Mouse (Mus musculus): ENCODE results near the gene Lrch4. TPM values are rescaled to one million over a fixed set of nuclear protein-coding genes. Genes with fewer than 3 reads are reported as not detected.
A peak's percentile ranks its signal among the peaks of the same experiment; 100 is the strongest.

The Lrch4 gene
- polyA plus RNA-seq, 1 experiment from 2014 or later, result 36.4 TPM

DNA sequence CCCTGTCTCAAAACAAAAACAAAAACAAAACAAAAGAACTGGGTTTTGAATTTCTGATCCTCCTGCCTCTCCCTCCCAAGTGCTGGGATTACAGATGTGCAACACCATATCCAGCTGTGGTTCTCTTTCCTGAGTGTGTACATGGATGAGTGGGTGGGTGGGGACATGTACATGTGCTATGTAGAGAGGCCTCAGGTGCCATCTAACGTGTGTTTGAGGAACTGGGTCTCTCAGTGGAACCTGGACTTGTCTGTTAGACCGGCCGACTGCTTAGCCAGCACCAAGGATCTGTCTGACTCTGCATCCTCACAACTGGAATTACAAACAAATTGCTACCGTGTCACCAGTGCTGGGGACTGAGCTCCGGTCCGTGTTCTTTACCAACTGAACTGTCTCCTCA lies 31.3 kb upstream of the Lrch4 start:
- Histone ChIP-seq H3K4me3 (replicated peaks; ENCODE audit: low read length) (no peak overlapping the region), H3K27me3 (ENCODE audit: control insufficient read depth, insufficient read depth, low read length) (no peaks in the 10 kb centered on the region), H3K9me3 (replicated peaks; ENCODE audit: control insufficient read depth, low read length) (no peaks in the 10 kb centered on the region), H3K4me2 (ENCODE audit: low read depth, low read length) (no peak overlapping the region), H3K27ac (ENCODE audit: low read length) (no peak overlapping the region), H3K9ac (ENCODE audit: low read length) (no peak overlapping the region), H3K36me3 (ENCODE audit: control insufficient read depth, insufficient read depth, low read length) (no peaks in the 10 kb centered on the region), H3K4me1 (ENCODE audit: control insufficient read depth, insufficient read depth, low read length) (peaks cover 14% of the 10 kb centered on the region)
- ATAC-seq (ENCODE audit: insufficient read depth, low FRiP score), result no peak
- WGBS, result 86% methylated on average over 6 of the region's 6 CpGs

DNA sequence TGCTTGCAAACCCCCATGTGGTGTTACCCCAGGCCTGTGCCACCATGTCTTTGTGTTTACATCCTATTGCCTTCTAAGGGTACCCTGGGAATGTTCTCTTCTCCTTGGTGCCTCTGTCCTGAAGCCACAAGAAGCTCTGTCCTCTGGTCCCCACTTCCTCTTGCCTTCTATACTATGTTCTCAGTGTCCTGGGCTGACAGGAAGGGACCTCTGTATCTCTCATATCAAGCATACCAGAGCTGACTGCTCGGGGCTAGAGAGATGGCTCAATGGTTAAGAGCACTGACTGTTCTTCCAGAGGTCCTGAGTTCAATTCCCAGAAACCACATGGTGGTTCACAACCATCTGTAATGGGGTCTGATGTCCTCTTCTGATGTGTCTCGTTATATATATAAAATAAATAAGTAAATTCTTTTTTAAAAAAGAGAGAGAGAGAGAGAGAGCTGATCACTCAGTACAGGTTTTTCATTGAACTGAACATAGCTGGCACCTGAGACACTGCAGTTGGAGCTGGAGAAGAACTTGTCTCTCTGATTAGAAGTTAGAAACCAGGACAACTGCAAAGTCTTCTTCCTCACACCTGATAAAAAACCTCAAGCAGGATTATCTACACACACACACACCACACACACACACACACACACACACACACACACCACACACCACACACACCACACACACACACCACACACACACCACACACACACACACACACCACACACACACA lies 30.7 kb upstream of the Lrch4 start:
- 82% methylated on average over 2 of the region's 2 CpGs for WGBS
- Histone ChIP-seq H3K4me1 (ENCODE audit: control insufficient read depth, insufficient read depth, low read length) (peaks cover 14% of the 10 kb centered on the region), H3K36me3 (ENCODE audit: control insufficient read depth, insufficient read depth, low read length) (no peaks in the 10 kb centered on the region), H3K27me3 (ENCODE audit: control insufficient read depth, insufficient read depth, low read length) (no peaks in the 10 kb centered on the region), H3K9me3 (replicated peaks; ENCODE audit: control insufficient read depth, low read length) (no peaks in the 10 kb centered on the region), H3K4me3 (replicated peaks; ENCODE audit: low read length) (no peak overlapping the region), H3K27ac (ENCODE audit: low read length) (no peak overlapping the region), H3K4me2 (ENCODE audit: low read depth, low read length) (no peak overlapping the region), H3K9ac (ENCODE audit: low read length) (no peak overlapping the region)
- ATAC-seq (ENCODE audit: insufficient read depth, low FRiP score), result no peak

DNA sequence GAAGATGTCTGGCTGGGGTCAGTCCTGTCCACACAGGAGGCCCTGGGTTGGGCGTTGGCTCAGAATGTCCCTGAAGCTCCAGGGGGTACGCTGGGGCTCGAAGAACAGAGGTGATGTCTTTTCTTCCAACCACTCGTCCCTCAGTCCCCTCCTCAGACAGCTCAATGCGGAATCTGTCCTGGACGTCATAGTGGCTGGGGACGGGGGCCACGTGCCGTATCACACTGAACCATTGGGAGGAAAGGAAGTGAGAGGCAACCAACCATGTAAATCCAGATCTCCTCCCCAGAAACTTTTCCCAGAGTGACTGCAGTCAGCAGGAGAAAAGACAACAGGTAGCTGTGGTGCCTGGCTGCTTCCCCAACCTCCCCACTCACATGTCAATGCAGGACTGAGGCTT lies 29.3 kb upstream of the Lrch4 start:
- Histone ChIP-seq H3K9me3 (replicated peaks; ENCODE audit: control insufficient read depth, low read length) (no peaks in the 10 kb centered on the region), H3K9ac (ENCODE audit: low read length) (peak overlapping the region; percentile 91), H3K27me3 (ENCODE audit: control insufficient read depth, insufficient read depth, low read length) (no peaks in the 10 kb centered on the region), H3K4me3 (replicated peaks; ENCODE audit: low read length) (peak overlapping the region; percentile 81), H3K36me3 (ENCODE audit: control insufficient read depth, insufficient read depth, low read length) (no peaks in the 10 kb centered on the region), H3K4me1 (ENCODE audit: control insufficient read depth, insufficient read depth, low read length) (peaks cover 14% of the 10 kb centered on the region), H3K4me2 (ENCODE audit: low read depth, low read length) (peak overlapping the region; percentile 92), H3K27ac (ENCODE audit: low read length) (no peak overlapping the region)
- no peak for ATAC-seq (ENCODE audit: insufficient read depth, low FRiP score)
- 64% methylated on average over 9 of the region's 9 CpGs for WGBS

DNA sequence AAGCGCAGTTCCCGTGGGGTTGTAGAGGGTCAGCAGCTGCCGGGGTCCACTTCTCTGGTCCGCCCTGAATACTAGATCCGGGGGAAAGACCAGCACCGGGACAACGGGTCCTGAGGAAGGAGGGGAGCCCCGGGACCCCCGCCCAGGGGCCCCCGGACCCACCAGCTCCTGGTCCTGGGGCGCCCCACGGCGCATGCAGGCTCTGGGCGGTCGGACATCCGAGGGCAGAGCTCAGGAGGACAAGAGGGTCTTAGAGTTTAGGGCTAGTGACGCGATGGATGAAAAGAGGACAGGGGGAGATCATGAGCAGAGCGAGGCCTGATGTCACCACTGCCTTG lies 28.7 kb upstream of the Lrch4 start:
- Histone ChIP-seq H3K36me3 (ENCODE audit: control insufficient read depth, insufficient read depth, low read length) (no peaks in the 10 kb centered on the region), H3K27me3 (ENCODE audit: control insufficient read depth, insufficient read depth, low read length) (no peaks in the 10 kb centered on the region), H3K9me3 (replicated peaks; ENCODE audit: control insufficient read depth, low read length) (no peaks in the 10 kb centered on the region), H3K4me3 (replicated peaks; ENCODE audit: low read length) (peak overlapping the region; percentile 81), H3K4me1 (ENCODE audit: control insufficient read depth, insufficient read depth, low read length) (peaks cover 14% of the 10 kb centered on the region), H3K4me2 (ENCODE audit: low read depth, low read length) (peak overlapping the region; percentile 92), H3K27ac (ENCODE audit: low read length) (peak overlapping the region; percentile 42; the same call in 1 of the 2 replicates), H3K9ac (ENCODE audit: low read length) (peak overlapping the region; percentile 91)
- WGBS, result under 1% methylated on average over 19 of the region's 19 CpGs
- peak; percentile 57 for ATAC-seq (ENCODE audit: insufficient read depth, low FRiP score)

DNA sequence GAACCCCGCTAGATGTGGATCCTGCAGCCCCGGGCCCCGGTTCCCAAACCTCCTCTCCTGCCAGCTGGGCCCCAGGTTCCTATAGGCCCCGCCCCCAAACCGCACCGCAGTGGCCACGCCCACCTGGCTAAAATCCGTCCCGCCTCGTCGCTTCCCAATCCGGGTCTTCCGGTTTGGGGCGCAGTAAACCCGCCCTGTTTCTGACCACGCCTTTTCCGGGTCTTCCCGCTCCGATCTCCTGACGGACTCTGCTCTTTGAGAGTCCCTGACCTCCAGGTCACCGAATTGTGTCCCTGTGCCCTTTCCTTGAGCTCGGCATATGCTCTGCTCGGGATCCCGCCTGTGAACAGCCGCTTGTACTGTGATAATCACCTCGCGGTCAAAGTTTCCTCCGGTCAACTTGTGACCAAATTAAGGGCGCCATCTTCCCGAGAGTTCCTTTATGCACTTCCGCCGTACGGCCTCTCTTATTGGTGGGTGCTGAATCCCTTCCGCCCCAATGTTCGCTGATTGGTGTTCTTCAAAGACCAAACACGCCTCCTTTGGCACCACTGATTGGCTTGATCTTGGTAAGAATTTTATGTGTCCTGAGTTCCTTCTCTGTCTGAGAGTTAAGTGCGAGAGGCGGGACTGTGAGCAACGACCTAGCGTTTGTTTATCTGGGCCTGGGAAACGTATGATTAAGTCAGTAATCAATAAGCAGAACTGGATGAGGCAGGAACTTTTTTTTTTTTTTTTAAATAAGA lies 28.1 kb upstream of the Lrch4 start, which contains the start of gene Mospd3:
TSS of gene Mospd3 (minus strand) at position 440 of the 746 bp plus-strand sequence.
- Histone ChIP-seq H3K9me3 (replicated peaks; ENCODE audit: control insufficient read depth, low read length) (no peaks in the 10 kb centered on the region), H3K36me3 (ENCODE audit: control insufficient read depth, insufficient read depth, low read length) (no peaks in the 10 kb centered on the region), H3K27ac (ENCODE audit: low read length) (peak within 1 kb of the TSS; percentile 90), H3K4me1 (ENCODE audit: control insufficient read depth, insufficient read depth, low read length) (peaks cover 14% of the 10 kb centered on the region), H3K9ac (ENCODE audit: low read length) (peak within 1 kb of the TSS; percentile 91), H3K4me2 (ENCODE audit: low read depth, low read length) (peak within 1 kb of the TSS; percentile 92), H3K27me3 (ENCODE audit: control insufficient read depth, insufficient read depth, low read length) (no peaks in the 10 kb centered on the region), H3K4me3 (replicated peaks; ENCODE audit: low read length) (peak within 1 kb of the TSS; percentile 81)
- WGBS, result under 1% methylated on average over 41 of the region's 41 CpGs
- ATAC-seq (ENCODE audit: insufficient read depth, low FRiP score), result peak; percentile 96

DNA sequence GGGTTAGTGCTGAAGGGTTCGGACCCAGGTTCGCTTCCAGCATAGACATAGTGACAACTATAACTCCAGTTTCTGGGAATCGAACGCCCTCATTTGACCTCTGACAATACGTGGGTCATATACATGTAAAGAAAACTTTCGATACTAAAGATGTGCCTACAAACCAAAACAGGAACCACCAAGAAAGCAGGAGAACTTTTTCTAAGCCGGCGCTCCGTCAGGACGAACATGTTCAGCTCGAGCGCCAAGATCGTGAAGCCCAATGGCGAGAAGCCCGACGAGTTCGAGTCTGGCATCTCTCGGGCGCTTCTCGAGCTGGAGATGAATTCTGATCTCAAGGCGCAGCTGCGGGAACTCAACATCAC lies 27.6 kb upstream of the Lrch4 start:
- peaks cover 14% of the 10 kb centered on the region for H3K4me1 ChIP-seq (ENCODE audit: control insufficient read depth, insufficient read depth, low read length)
- peak overlapping the region; percentile 76 for H3K9ac ChIP-seq (ENCODE audit: low read length)
- H3K27me3 ChIP-seq (ENCODE audit: control insufficient read depth, insufficient read depth, low read length), result no peaks in the 10 kb centered on the region
- H3K9me3 ChIP-seq (replicated peaks; ENCODE audit: control insufficient read depth, low read length), result no peaks in the 10 kb centered on the region
- H3K4me2 ChIP-seq (ENCODE audit: low read depth, low read length), result peak overlapping the region; percentile 77
- ATAC-seq (ENCODE audit: insufficient read depth, low FRiP score), result no peak
- WGBS, result under 1% methylated on average over 22 of the region's 22 CpGs
- peak overlapping the region; percentile 90 for H3K27ac ChIP-seq (ENCODE audit: low read length)
- peak overlapping the region; percentile 81 for H3K4me3 ChIP-seq (replicated peaks; ENCODE audit: low read length)
- H3K36me3 ChIP-seq (ENCODE audit: control insufficient read depth, insufficient read depth, low read length), result no peaks in the 10 kb centered on the region

DNA sequence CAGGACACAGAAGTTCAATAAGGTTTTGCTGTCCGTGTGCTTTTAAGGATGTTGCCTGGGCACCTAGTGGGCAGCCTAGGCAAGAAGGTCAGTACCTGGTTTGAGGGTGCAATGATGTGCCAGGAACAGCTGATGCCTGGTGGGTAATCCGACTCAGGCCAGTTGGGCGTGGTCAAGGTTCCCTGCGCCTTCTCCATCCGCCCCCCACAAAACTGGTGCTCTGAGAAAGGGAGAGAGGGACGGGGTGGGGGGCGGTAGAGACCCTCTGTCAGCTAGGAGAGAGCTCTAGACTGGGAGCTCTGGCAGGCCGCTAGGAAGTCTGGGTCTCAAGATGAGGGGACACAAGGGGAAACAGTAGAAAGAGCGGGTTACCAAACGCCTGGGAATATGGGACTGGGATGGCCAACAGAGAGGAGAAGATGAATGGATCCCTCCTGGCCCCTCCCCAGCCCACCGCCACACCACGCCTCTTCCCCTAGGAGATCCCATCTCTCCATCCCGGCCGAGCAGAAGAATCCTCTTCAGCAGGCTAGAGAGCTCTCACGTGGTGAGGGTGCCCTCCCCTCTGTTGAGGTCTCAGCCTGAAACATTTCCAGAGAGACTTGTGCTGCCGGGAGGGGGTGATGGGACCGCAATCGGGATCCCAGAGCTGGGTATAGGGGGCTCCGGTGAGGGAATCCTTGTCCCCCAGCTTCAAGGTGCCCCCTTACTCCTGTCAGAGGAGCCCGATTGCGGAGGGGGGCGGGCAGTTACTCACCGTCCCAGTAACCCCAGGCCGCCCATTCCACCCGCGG lies 20.9 kb upstream of the Lrch4 start:
- ATAC-seq (ENCODE audit: insufficient read depth, low FRiP score), result no peak
- peak overlapping the region; percentile 40 for H3K4me2 ChIP-seq (ENCODE audit: low read depth, low read length)
- H3K4me3 ChIP-seq (replicated peaks; ENCODE audit: low read length), result 0 out of 2 replicates have a peak overlapping the region, but pooled peaks have one; percentile 4
- peaks cover 48% of the 10 kb centered on the region for H3K4me1 ChIP-seq (ENCODE audit: control insufficient read depth, insufficient read depth, low read length)
- H3K9ac ChIP-seq (ENCODE audit: low read length), result peak overlapping the region; percentile 60
- H3K9me3 ChIP-seq (replicated peaks; ENCODE audit: control insufficient read depth, low read length), result no peaks in the 10 kb centered on the region
- H3K36me3 ChIP-seq (ENCODE audit: control insufficient read depth, insufficient read depth, low read length), result no peaks in the 10 kb centered on the region
- no peaks in the 10 kb centered on the region for H3K27me3 ChIP-seq (ENCODE audit: control insufficient read depth, insufficient read depth, low read length)
- 24% methylated on average over 26 of the region's 26 CpGs for WGBS
- H3K27ac ChIP-seq (ENCODE audit: low read length), result no peak overlapping the region

DNA sequence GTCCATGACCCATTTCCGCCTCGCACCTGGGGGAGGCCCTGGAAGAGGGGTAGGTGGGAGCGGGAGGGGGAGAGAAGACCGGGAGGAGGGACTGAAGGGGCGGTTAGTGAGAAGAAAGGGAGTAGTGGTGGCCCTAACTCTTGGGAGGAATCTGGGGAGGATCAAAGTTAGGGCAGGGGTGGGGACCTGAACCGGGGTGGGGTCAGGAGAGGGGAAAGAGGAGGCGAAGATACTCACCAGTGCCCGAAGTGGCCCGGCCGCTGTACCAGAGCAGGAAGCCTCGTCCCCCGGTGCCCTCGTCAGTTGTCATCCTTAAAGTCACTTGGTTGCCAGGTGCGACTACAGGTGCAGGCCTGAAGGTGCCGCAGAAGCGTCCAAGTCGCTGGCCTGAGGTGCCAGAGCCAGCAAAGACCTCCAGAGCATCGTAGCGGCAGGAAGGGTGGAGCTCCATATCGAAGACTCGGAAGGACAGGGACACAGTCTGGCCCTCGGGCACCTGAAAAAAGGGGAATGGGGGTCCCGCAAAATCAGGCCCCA lies 20.2 kb upstream of the Lrch4 start:
- 29% methylated on average over 23 of the region's 23 CpGs for WGBS
- Histone ChIP-seq H3K27ac (ENCODE audit: low read length) (no peak overlapping the region), H3K36me3 (ENCODE audit: control insufficient read depth, insufficient read depth, low read length) (no peaks in the 10 kb centered on the region), H3K4me3 (replicated peaks; ENCODE audit: low read length) (0 out of 2 replicates have a peak overlapping the region, but pooled peaks have one; percentile 4), H3K9me3 (replicated peaks; ENCODE audit: control insufficient read depth, low read length) (no peaks in the 10 kb centered on the region), H3K27me3 (ENCODE audit: control insufficient read depth, insufficient read depth, low read length) (no peaks in the 10 kb centered on the region), H3K4me2 (ENCODE audit: low read depth, low read length) (peak overlapping the region; percentile 40), H3K9ac (ENCODE audit: low read length) (peak overlapping the region; percentile 60), H3K4me1 (ENCODE audit: control insufficient read depth, insufficient read depth, low read length) (peaks cover 50% of the 10 kb centered on the region)
- no peak for ATAC-seq (ENCODE audit: insufficient read depth, low FRiP score)

Measured in stomach, embryonic 16.5 days (tissue).